Mouse (Mus musculus) limb, embryonic 15.5 days (tissue): ENCODE measurements around the gene Plaur. TPM values are rescaled to one million over a fixed set of nuclear protein-coding genes. Genes with fewer than 3 reads are reported as not detected.
"Not testable (repeated sequence)": the region's sequence is repeated elsewhere in the genome, so short reads cannot be mapped to it uniquely, and the experiment has no call there.

Experiments
- ATAC-seq: fragments of 200-750 bp; cut with Nextera tagmentation; 2 replicates; pipeline ENCODE4 v1.8.0; 2017; ENCODE audit warnings: low read depth, moderate TSS enrichment; ENCODE audit not compliant: insufficient number of reproducible peaks, low FRiP score, low TSS enrichment
- H3K27ac ChIP-seq: fragments of 300-500 bp; sonication (generic); 2 replicates; pipeline ENCODE4 v1.5.1; 2015; ENCODE audit warnings: moderate library complexity, mild to moderate bottlenecking, inconsistent platforms
- H3K27me3 ChIP-seq: fragments of 300-500 bp; sonication (generic); 2 replicates; pipeline ENCODE4 v1.6.1; 2015; ENCODE audit warnings: inconsistent platforms
- H3K36me3 ChIP-seq: fragments of 300-500 bp; sonication (generic); 2 replicates; pipeline ENCODE4 v1.6.1; 2015; ENCODE audit warnings: inconsistent platforms
- H3K4me1 ChIP-seq: fragments of 300-500 bp; sonication (generic); 2 replicates; pipeline ENCODE4 v1.6.1; 2015; ENCODE audit warnings: inconsistent platforms
- H3K4me2 ChIP-seq: fragments of 300-500 bp; sonication (generic); 2 replicates; pipeline ENCODE4 v1.6.1; 2015; ENCODE audit warnings: mild to moderate bottlenecking, inconsistent platforms
- H3K4me3 ChIP-seq: fragments of 300-500 bp; sonication (generic); 2 replicates; pipeline ENCODE4 v1.5.1; 2015; ENCODE audit warnings: mild to moderate bottlenecking, inconsistent platforms
- H3K9ac ChIP-seq: fragments of 300-500 bp; sonication (generic); 2 replicates; pipeline ENCODE4 v1.6.1; 2015; ENCODE audit warnings: inconsistent platforms
- H3K9me3 ChIP-seq: fragments of 300-500 bp; sonication (generic); 2 replicates; pipeline ENCODE4 v1.6.1; 2016; ENCODE audit warnings: inconsistent platforms
- WGBS: fragments of 180-500 bp; shearing (Covaris S2); methylation state at CpG from one replicate; pipeline ENCODE4 v1.1.7; 2015; 5-methylcytosine and 5-hydroxymethylcytosine counted together
- polyA plus RNA-seq: library from polyadenylated mRNA; unstranded; fragments of >200 nt; fragmentation: Nextera tagmentation; extraction: Ambion mirVana; gene quantifications from 2 replicates; pipeline ENCODE4 v1.2.1, GENCODE M21; 2015

Plaur gene
- polyA plus RNA-seq, 1 experiment from 2014 or later = 8.1 TPM

GRCm38 (mm10) chr7:24480986-24481473, 18.7 kb downstream of the Plaur start:
- peak overlapping the region; percentile 65 for H3K4me3 ChIP-seq
- H3K27me3 ChIP-seq = peaks cover 33% of the 10 kb centered on the region; the same call in 1 of the 2 replicates
- peak overlapping the region; percentile 44 for H3K9ac ChIP-seq
- H3K4me2 ChIP-seq = peak overlapping the region; percentile 98
- no peaks in the 10 kb centered on the region for H3K9me3 ChIP-seq
- 12% methylated on average over 14 of the region's 14 CpGs for WGBS
- no peak for ATAC-seq
- no peaks in the 10 kb centered on the region for H3K36me3 ChIP-seq
- no peak overlapping the region for H3K27ac ChIP-seq
- H3K4me1 ChIP-seq = peaks cover 15% of the 10 kb centered on the region

- WGBS = under 1% methylated on average over 66 of the region's 83 CpGs
- H3K36me3 ChIP-seq = no peaks in the 10 kb centered on the region
- no peak within 1 kb of the TSS for H3K27ac ChIP-seq
- H3K4me2 ChIP-seq = peak within 1 kb of the TSS; percentile 98
- ATAC-seq = peak; percentile 68
- peaks cover 33% of the 10 kb centered on the region; the same call in 1 of the 2 replicates for H3K27me3 ChIP-seq
- H3K9me3 ChIP-seq = no peaks in the 10 kb centered on the region
- peak within 1 kb of the TSS; percentile 65 for H3K4me3 ChIP-seq
- H3K4me1 ChIP-seq = peaks cover 15% of the 10 kb centered on the region
- H3K9ac ChIP-seq = peak within 1 kb of the TSS; percentile 44
Observed at GRCm38 (mm10) chr7:24481474-24482207, 19.4 kb downstream of the Plaur start, which contains the start of gene Cadm4. TSS of gene Cadm4 (plus strand) at chr7:24482023.

GRCm38 (mm10) chr7:24482208-24483020, 20.1 kb downstream of the Plaur start:
- Histone ChIP-seq H3K9me3 (no peaks in the 10 kb centered on the region), H3K4me3 (peak overlapping the region; percentile 65), H3K4me1 (peaks cover 15% of the 10 kb centered on the region), H3K9ac (peak overlapping the region; percentile 44), H3K27ac (no peak overlapping the region), H3K4me2 (peak overlapping the region; percentile 98), H3K27me3 (peaks cover 33% of the 10 kb centered on the region; the same call in 1 of the 2 replicates), H3K36me3 (no peaks in the 10 kb centered on the region)
- ATAC-seq = no peak
- 1% methylated on average over 28 of the region's 38 CpGs for WGBS

GRCm38 (mm10) chr7:24483291-24483690, 21.0 kb downstream of the Plaur start:
- Histone ChIP-seq H3K4me1 (peaks cover 15% of the 10 kb centered on the region), H3K27me3 (peaks cover 33% of the 10 kb centered on the region; the same call in 1 of the 2 replicates)
- H3K36me3 ChIP-seq, ATAC-seq, H3K9ac ChIP-seq, H3K4me3 ChIP-seq, H3K27ac ChIP-seq, H3K4me2 ChIP-seq, H3K9me3 ChIP-seq: not testable (repeated sequence)
- WGBS = 42% methylated on average over 6 of the region's 6 CpGs

GRCm38 (mm10) chr7:24485481-24485880, 23.2 kb downstream of the Plaur start:
- no peak overlapping the region for H3K9ac ChIP-seq
- H3K36me3 ChIP-seq = no peaks in the 10 kb centered on the region
- peaks cover 28% of the 10 kb centered on the region; the same call in 1 of the 2 replicates for H3K27me3 ChIP-seq
- WGBS = 74% methylated on average over 9 of the region's 9 CpGs
- ATAC-seq = no peak
- H3K9me3 ChIP-seq = no peaks in the 10 kb centered on the region
- H3K4me3 ChIP-seq = no peak overlapping the region
- H3K27ac ChIP-seq = no peak overlapping the region
- H3K4me1 ChIP-seq = peaks cover 15% of the 10 kb centered on the region
- no peak overlapping the region for H3K4me2 ChIP-seq

GRCm38 (mm10) chr7:24486654-24487130, 24.4 kb downstream of the Plaur start:
- H3K9ac ChIP-seq = no peak overlapping the region

GRCm38 (mm10) chr7:24487403-24487802, 25.1 kb downstream of the Plaur start:
- Histone ChIP-seq H3K36me3 (no peaks in the 10 kb centered on the region), H3K9me3 (no peaks in the 10 kb centered on the region), H3K4me3 (no peak overlapping the region), H3K4me2 (no peak overlapping the region), H3K27me3 (peaks cover 14% of the 10 kb centered on the region; the same call in 1 of the 2 replicates), H3K27ac (no peak overlapping the region), H3K9ac (no peak overlapping the region), H3K4me1 (0 out of 2 replicates have a peak, but pooled peaks cover under 1% of the 10 kb centered on the region)
- ATAC-seq = no peak
- WGBS = 49% methylated on average over 3 of the region's 3 CpGs

More at GRCm38 (mm10) chr7:24486654-24487130, 24.4 kb downstream of the Plaur start:
- peaks cover 17% of the 10 kb centered on the region; the same call in 1 of the 2 replicates for H3K27me3 ChIP-seq
- H3K4me3 ChIP-seq = no peak overlapping the region
- H3K27ac ChIP-seq = no peak overlapping the region
- no peaks in the 10 kb centered on the region for H3K9me3 ChIP-seq
- no peak for ATAC-seq
- peaks cover 5% of the 10 kb centered on the region; the same call in 1 of the 2 replicates for H3K4me1 ChIP-seq
- no peak overlapping the region for H3K4me2 ChIP-seq
- WGBS = 63% methylated on average over 9 of the region's 9 CpGs
- H3K36me3 ChIP-seq = no peaks in the 10 kb centered on the region

GRCm38 (mm10) chr7:24488303-24488702, 26.0 kb downstream of the Plaur start:
- H3K9me3 ChIP-seq = no peaks in the 10 kb centered on the region
- no peak overlapping the region for H3K27ac ChIP-seq
- no peaks in the 10 kb centered on the region for H3K4me1 ChIP-seq
- no peak overlapping the region for H3K4me3 ChIP-seq
- H3K4me2 ChIP-seq = no peak overlapping the region
- ATAC-seq = no peak
- peaks cover 6% of the 10 kb centered on the region; the same call in 1 of the 2 replicates for H3K27me3 ChIP-seq
- H3K36me3 ChIP-seq = no peaks in the 10 kb centered on the region
- WGBS = 85% methylated on average over 8 of the region's 8 CpGs
- no peak overlapping the region for H3K9ac ChIP-seq

GRCm38 (mm10) chr7:24499856-24500577, 37.7 kb downstream of the Plaur start:
- H3K27me3 ChIP-seq = peaks cover 41% of the 10 kb centered on the region
- WGBS = 10% methylated on average over 43 of the region's 43 CpGs
- H3K4me1 ChIP-seq = peaks cover 20% of the 10 kb centered on the region
- peak overlapping the region; percentile 64 for H3K4me2 ChIP-seq
- no peak overlapping the region for H3K27ac ChIP-seq
- H3K36me3 ChIP-seq = no peaks in the 10 kb centered on the region
- peak overlapping the region; percentile 32 for H3K4me3 ChIP-seq
- no peaks in the 10 kb centered on the region for H3K9me3 ChIP-seq
- ATAC-seq = 0 out of 2 replicates have a peak, but pooled peaks have one; percentile 50
- H3K9ac ChIP-seq = no peak overlapping the region; the same call in 1 of the 2 replicates

- Histone ChIP-seq H3K4me1 (peaks cover 29% of the 10 kb centered on the region), H3K27me3 (peaks cover 41% of the 10 kb centered on the region), H3K4me2 (no peak overlapping the region), H3K9me3 (no peaks in the 10 kb centered on the region), H3K36me3 (no peaks in the 10 kb centered on the region), H3K9ac (no peak overlapping the region), H3K27ac (no peak overlapping the region), H3K4me3 (no peak overlapping the region)
- 27% methylated on average over 7 of the region's 7 CpGs for whole genome bisulfite sequencing
- ATAC-seq = no peak
Observed at GRCm38 (mm10) chr7:24500929-24501328, 38.6 kb downstream of the Plaur start.

- peaks cover 41% of the 10 kb centered on the region for H3K27me3 ChIP-seq
- H3K4me1 ChIP-seq = peaks cover 35% of the 10 kb centered on the region
- no peaks in the 10 kb centered on the region for H3K36me3 ChIP-seq
- H3K4me2 ChIP-seq = no peak overlapping the region
- ATAC-seq = no peak
- 42% methylated on average over 21 of the region's 21 CpGs for WGBS
- H3K27ac ChIP-seq = no peak overlapping the region
- H3K9ac ChIP-seq = no peak overlapping the region
- no peak overlapping the region for H3K4me3 ChIP-seq
- H3K9me3 ChIP-seq = no peaks in the 10 kb centered on the region
Observed at GRCm38 (mm10) chr7:24501492-24501891, 39.2 kb downstream of the Plaur start.
